ENCODE assay signal across 14 mouse cellular contexts in the genomic region with DNA sequence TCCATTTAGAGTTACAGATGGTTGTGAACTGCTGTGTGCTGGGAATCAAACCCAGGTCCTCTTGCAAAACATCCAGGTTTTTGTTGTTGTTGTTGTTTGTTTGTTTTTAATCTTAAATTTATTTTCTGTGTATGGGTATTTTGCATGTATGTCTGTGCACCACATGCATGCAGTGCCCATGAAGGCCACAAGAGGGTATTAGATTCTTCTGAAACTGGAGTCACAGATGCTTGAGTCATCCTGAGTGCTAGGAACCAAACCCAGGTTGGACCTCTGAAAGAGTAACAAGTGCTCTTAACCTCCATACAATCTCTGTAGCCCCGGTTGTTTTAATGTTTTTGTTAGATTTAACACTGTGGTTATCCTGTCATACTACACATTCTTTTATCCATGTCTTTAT. TPM values are rescaled to one million over a fixed set of nuclear protein-coding genes. Genes with fewer than 3 reads are reported as not detected.
A peak's percentile ranks its signal among the peaks of the same experiment; 100 is the strongest.
DNase-seq lines count a peak whose midpoint lies in the region; ATAC-seq lines count a peak whose summit lies in the region.
"Had no signal": no experiment of that assay in that cellular context is flagged by ENCODE, and none has a peak within 500 bp of the region (broad histone marks: within the 10 kb centered on the region; RNA-seq: fewer than 3 reads in every experiment).

No protein-coding gene starts in this region.

- peak; percentile 17 to 19 for DNase-seq in kidney, postnatal 4 days
- no peak for DNase-seq in kidney, adult 9 months
- DNase-seq in 3T3-L1 (ENCODE audit: low read depth, low spot score) = peak; percentile 65
- DNase-seq in B cell, adult 2 months = peak; percentile 38 to 39
- DNase-seq in frontal cortex, postnatal 14 days (ENCODE audit: low spot score in 2 of 2) = no peak
- DNase-seq: cerebellum, postnatal 14 days; kidney, postnatal 25 days; lung, adult 18-20 months had no signal

- no peak overlapping the region for H3K27ac ChIP-seq in forebrain, embryonic 15.5 days (replicated peaks)
- H3K27ac ChIP-seq: embryonic facial prominence, embryonic 15.5 days; hindbrain, embryonic 13.5 days had no signal

- peak; percentile 46; the same call in 1 of the 2 replicates for ATAC-seq in erythroid progenitor cell, adult 5-6 weeks (replicated peaks; ENCODE audit: low FRiP score, poor library complexity, severe bottlenecking)
- ATAC-seq in forebrain, embryonic 15.5 days (replicated peaks) = no peak

- no peak overlapping the region for H3K4me3 ChIP-seq in forebrain, embryonic 15.5 days
- H3K4me3 ChIP-seq: embryonic facial prominence, embryonic 15.5 days; heart, embryonic 12.5 days; hindbrain, embryonic 13.5 days had no signal

- H3K9me3 ChIP-seq in forebrain, embryonic 15.5 days = no peaks in the 10 kb centered on the region
- H3K9me3 ChIP-seq: embryonic facial prominence, embryonic 15.5 days; heart, embryonic 12.5 days; hindbrain, embryonic 13.5 days had no signal

- no peak overlapping the region for H3K9ac ChIP-seq in forebrain, embryonic 15.5 days (replicated peaks)
- H3K9ac ChIP-seq: embryonic facial prominence, embryonic 15.5 days; heart, embryonic 12.5 days; hindbrain, embryonic 13.5 days had no signal

- H3K4me1 ChIP-seq in forebrain, embryonic 15.5 days = no peaks in the 10 kb centered on the region
- H3K4me1 ChIP-seq: embryonic facial prominence, embryonic 15.5 days; heart, embryonic 12.5 days; hindbrain, embryonic 13.5 days had no signal

- WGBS in forebrain, embryonic 15.5 days = 93% methylated on average over 1 of the region's 1 CpGs

- peaks cover 75% of the 10 kb centered on the region for H3K36me3 ChIP-seq in forebrain, embryonic 15.5 days

- no peak overlapping the region for H3K4me2 ChIP-seq in forebrain, embryonic 15.5 days (replicated peaks)
- H3K4me2 ChIP-seq: embryonic facial prominence, embryonic 15.5 days; heart, embryonic 12.5 days; hindbrain, embryonic 13.5 days had no signal

- no peaks in the 10 kb centered on the region for H3K27me3 ChIP-seq in forebrain, embryonic 15.5 days
- H3K27me3 ChIP-seq: embryonic facial prominence, embryonic 15.5 days; heart, embryonic 12.5 days; hindbrain, embryonic 13.5 days had no signal

RNA-seq across cellular contexts. Expression of gene Baz1b, which starts 21.1 kb away (rescaled TPM):
- total RNA-seq in erythroid progenitor cell, adult 5-6 weeks (2015; ENCODE audit: low replicate concordance) = 115 TPM in 2 replicates
- total RNA-seq in erythroid progenitor cell, adult 5-6 weeks (2017; ENCODE audit: low replicate concordance) = 201 and 287 TPM in 2 replicates
- 42.9 and 43.2 TPM in 2 replicates for polyA plus RNA-seq in forebrain, embryonic 15.5 days (2015; fragmentation: Nextera tagmentation; extraction: Ambion mirVana)

RNA-seq across cellular contexts. Expression of gene Bcl7b, which starts 40.1 kb away (rescaled TPM):
- total RNA-seq in erythroid progenitor cell, adult 5-6 weeks (2015; ENCODE audit: low replicate concordance) = 24.1 and 35.6 TPM in 2 replicates
- total RNA-seq in erythroid progenitor cell, adult 5-6 weeks (2017; ENCODE audit: low replicate concordance) = 13.5 and 24.4 TPM in 2 replicates
- polyA plus RNA-seq in forebrain, embryonic 15.5 days (2015; fragmentation: Nextera tagmentation; extraction: Ambion mirVana) = 52.9 and 53.8 TPM in 2 replicates

RNA-seq across cellular contexts. Expression of gene Fzd9, which starts 42.8 kb away (rescaled TPM):
- total RNA-seq in erythroid progenitor cell, adult 5-6 weeks (2015; ENCODE audit: low replicate concordance) = not detected in 2 replicates
- total RNA-seq in erythroid progenitor cell, adult 5-6 weeks (2017; ENCODE audit: low replicate concordance) = not detected in 2 replicates
- polyA plus RNA-seq in forebrain, embryonic 15.5 days (2015; fragmentation: Nextera tagmentation; extraction: Ambion mirVana) = 14.3 and 17.4 TPM in 2 replicates
- total RNA-seq: monocyte, adult 5-6 weeks had no signal

RNA-seq across cellular contexts. Expression of gene Tbl2, which starts 58.7 kb away (rescaled TPM):
- 5.4 and 6.5 TPM in 2 replicates for total RNA-seq in erythroid progenitor cell, adult 5-6 weeks (2015; ENCODE audit: low replicate concordance)
- 13.6 and 26.6 TPM in 2 replicates for total RNA-seq in erythroid progenitor cell, adult 5-6 weeks (2017; ENCODE audit: low replicate concordance)
- 16.8 and 17.5 TPM in 2 replicates for polyA plus RNA-seq in forebrain, embryonic 15.5 days (2015; fragmentation: Nextera tagmentation; extraction: Ambion mirVana)

Comparison
In these comparisons a context has a peak if more than half of its experiments do, and no peak if none do; other contexts are left out.
1. DNase-seq: peak in kidney, postnatal 4 days (2 of 2), 3T3-L1 (single experiment) and B cell, adult 2 months (2 of 2); none in kidney, adult 9 months (single experiment) and frontal cortex, postnatal 14 days (0 of 2).